Mouse (Mus musculus) granulocyte monocyte progenitor cell, adult 5-6 weeks (primary cell): Measurements from ENCODE around the gene Manf. TPM values are rescaled to one million over a fixed set of nuclear protein-coding genes. Genes with fewer than 3 reads are reported as not detected.

Experiments used
- ATAC-seq: replicated peaks from 2 replicates; pipeline ENCODE4 v1.8.0; 2016; ENCODE audit warnings: mild to moderate bottlenecking, moderate TSS enrichment, inconsistent platforms; ENCODE audit not compliant: poor library complexity, severe bottlenecking
- total RNA-seq, 2 experiments: library from RNA; stranded (forward) in 1 of 2; stranded (reverse) in 1 of 2; fragments of 200-712, 200-1000 nt in 1 of 2; fragments of >200 nt in 1 of 2; fragmentation: Nextera tagmentation in 1 of 2; gene quantifications; 2 replicates each; pipeline ENCODE4 v1.2.3; 2014 to 2017

The Manf gene
- total RNA-seq, 2 experiments from 2014 or later = 480 to 526 TPM

DNA sequence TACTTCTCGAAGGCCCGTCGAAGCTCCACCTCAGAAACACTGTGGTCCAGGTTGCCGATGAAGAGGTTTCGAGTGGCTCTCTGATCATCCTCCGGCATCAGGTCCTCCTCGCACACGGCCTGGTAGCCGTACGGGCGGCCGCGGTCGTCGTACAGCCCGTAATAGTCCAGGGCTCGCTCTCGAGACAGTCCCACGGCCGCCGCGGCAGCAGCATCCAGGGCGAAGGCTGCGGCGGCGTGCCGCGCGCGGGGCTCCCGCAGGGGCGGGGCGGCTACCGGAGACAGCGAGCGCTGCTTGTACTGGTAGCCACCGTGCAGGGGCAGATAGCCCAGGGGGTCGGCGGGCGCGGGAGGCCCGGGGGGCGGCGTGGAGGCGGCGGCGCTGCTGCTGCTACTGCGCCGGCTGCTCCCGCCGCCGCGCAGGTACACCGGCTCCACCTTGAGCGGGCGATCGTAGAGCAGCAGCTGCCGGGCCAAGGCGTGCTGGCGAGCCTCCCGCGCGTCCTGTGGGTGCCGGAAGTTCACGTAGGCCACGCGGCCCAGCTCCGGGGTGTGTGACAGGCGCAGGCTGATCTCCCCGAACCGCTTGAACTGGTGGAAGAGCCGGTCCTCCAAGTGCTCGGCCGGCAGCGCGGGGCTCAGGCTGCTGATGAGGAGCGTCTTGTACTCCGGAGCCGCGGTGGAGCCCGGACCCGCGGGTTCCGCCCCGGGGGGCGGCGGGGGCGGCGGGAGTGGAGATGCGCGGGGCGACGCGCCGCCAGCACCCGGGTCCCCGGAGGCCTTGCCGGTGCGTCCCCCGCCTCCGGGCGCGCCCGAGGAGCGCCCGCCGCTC is 5.7 kb downstream of the Manf start:
- ATAC-seq = peak; percentile 7; the same call in 1 of the 2 replicates

DNA sequence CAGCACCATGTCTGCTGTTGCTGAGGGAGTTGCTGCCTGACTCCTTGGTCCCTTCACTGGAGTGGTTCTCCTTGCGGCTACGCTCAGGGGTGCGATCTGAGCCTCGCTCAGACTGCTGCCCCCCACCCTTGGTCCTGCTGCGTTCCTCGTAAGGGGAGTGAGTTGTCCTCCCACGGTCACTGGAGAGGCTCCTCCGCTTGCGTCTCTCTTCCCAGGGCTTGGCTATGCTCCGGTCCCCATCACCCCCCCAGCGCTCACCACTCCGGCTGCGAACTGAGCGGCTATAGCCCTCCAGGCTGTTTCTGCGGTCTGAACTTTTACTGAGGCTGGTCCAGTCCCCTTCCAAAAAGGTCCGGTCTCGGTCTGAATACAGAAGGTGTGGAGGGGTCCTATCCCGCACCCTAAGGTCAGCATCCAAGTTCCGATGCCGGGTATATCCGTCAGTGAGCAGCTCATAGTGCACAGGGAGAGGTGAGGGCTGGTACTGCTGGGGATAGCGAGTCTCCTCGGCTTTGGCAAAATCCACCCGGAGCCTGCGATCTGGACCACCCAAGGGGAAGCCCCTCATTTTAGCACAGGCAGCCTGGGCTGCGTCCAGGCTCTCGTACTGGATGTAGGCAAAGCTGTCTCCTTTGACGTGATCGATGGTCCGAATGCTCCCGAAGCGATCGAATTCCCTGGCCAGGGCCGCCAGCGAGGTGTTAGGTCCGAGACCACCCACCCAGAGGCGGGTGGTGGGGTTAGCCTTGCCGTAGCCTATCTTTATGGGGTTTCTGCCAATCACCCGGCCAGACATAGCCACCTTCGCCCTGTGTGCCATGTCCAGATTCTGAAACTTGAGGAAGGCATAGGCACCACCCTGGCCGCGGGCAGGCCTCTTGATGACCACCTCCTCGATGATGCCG is 6.5 kb downstream of the Manf start:
- ATAC-seq = no peak

GRCm38 (mm10) chr9:106884306-106884705 is 7.5 kb downstream of the Manf start:
- ATAC-seq = no peak

- ATAC-seq = no peak
These were observed 8.7 kb downstream of the Manf start for GRCm38 (mm10) chr9:106883085-106883484.

DNA sequence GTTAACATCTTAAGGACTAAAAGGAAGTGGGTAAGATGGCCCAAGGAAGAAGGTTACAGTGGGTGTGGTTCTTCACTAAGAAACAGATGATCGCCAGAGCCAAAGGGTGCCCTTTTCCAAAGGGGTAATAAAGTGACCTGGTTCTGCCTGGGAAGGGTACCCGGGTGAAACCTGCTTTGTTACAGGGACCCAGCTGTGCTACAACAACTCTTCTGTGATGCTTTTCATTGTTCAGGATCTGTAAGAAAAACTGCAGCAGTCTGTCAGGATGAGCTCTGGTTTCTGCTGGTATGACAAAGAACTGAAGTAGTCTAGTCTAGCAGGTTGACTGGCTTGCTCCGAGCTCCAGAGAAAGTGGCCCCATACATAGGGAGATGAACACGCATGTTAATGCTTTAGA is 9.6 kb downstream of the Manf start:
- ATAC-seq = peak; percentile 40

DNA sequence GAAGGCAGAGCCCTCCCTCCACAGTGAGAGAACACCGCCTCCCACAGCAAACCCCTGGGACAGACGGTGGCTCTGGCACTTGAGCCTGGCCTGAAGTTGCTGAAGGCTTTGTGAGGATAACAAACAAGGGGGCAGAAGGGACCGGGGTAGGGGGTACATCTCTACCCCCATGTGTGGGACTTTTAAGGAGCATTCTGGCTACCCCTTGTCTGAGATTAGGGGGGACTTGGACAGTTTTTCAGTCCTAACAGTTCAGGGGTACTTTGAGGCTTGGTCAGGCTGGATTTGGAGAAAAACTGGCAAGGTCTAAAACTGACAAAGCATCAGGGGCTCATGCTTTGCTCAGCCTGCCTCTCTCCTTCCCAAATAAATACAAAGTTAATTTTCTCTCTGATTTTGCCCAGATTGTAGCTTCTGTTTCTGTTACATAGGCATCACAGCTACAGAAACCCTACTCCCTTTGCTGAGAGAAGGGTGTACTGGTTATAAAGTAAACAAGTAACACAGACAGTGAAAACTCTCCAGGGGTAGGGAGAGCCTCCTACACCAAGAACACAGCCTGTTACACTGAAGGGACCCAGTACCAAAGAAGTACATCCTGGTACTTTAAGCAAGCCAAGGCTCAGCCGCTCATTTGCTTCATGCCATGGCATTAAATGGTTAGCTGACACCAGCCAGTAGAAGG is 10.6 kb downstream of the Manf start:
- ATAC-seq = no peak

DNA sequence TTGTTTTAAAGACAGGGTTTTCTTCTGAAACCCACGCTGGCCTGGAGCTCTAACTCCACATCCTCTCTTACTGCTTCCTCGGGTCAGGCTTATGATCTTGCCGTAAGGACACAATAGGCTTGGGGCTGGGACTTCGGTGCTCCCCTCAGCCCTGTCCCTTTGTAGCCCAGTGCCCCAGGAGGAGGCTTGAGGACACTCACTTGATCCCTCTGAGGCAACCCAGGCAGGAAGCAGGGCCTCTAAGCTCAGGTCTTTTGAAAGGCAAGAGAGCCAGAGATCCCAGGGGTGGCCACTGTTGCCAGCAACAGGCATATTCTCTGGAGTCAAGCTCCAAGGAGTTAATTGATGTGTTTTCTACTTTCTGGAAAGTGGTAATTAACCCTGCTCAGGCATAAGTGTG is 12.3 kb downstream of the Manf start:
- ATAC-seq = no peak

- ATAC-seq = no peak
These were observed 15.1 kb downstream of the Manf start for GRCm38 (mm10) chr9:106876666-106877065.

DNA sequence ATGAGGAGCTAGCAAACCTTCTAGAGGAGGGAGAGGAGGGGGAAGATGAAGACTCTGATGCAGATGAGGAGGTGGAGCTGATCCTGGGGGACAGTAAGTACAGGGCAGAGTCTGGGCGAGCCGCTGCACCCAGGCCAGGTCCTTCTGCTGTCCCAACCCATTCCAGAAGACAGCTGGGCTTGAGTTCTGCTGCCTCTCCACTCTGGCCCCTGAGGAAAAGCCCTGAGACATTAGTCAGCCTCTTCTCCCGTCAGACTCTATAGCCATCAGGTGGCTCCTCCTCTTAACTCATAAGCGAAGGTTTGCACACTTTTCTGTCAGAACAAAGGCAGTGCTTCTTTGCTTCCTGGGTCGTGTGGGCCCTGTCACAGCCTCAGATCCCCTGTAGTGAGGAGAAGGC is 17.6 kb downstream of the Manf start:
- ATAC-seq = no peak

DNA sequence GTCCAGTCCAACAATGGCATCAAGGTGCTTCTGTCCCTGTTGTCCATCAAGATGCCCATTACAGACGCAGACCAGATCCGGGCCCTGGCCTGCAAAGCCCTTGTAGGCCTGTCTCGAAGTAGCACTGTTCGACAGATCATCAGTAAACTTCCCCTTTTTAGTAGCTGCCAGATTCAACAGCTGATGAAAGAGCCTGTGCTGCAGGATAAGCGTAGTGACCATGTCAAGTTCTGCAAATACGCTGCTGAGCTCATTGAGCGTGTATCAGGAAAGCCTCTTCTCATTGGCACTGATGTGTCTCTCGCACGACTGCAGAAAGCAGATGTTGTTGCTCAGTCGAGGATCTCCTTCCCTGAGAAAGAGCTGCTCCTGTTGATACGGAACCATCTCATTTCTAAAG is 33.7 kb downstream of the Manf start:
- peak; percentile 80 for ATAC-seq

DNA sequence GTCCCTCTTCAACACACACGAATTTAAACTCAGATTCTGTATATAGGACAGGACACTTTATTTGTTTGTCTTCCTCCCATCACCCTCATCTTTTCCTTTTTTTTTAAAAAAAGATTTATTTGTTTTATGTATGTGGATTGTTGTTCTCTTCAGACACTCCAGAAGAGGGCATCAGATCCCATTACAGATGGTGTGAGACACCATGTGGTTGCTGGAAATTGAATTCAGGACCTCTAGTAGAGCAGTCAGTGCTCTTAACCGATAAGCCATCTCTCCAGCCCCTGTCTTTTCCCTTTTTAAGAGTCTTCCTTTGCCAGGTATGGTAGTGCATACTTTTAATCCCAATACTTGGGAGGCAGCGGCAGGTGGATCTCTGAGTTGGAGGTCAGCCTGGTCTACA is 35.1 kb downstream of the Manf start:
- no peak for ATAC-seq

DNA sequence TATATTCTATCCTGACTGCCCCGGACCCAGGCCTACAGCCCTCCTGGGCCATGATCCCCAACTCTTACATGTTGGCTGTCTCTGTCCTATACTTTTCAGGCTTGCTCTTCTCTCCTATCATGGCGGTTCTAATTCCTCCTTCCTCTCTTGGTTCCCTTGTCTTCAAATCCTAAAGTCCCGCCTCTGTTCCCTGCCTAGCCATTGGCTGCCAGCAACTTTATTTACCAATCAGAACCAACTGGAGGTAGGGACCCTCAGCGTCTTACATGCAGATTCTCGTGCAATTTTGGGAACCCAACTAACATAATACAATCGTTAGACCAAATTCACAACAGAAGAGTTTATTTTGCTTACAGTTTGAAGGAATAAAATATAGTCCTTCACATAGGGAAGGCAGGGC is 49.0 kb downstream of the Manf start:
- no peak for ATAC-seq

- no peak for ATAC-seq
These were observed 51.2 kb downstream of the Manf start for GRCm38 (mm10) chr9:106840569-106840968.

- peak; percentile 68 for ATAC-seq
These were observed 69.2 kb downstream of the Manf start for GRCm38 (mm10) chr9:106822381-106823104.

- peak; percentile 86 for ATAC-seq
These were observed 70.0 kb downstream of the Manf start, which contains the start of gene Dcaf1 for GRCm38 (mm10) chr9:106821618-106822380. Gene Dcaf1, plus strand, starts transcription at chr9:106821874.

- no peak for ATAC-seq
These were observed 70.6 kb downstream of the Manf start for GRCm38 (mm10) chr9:106821050-106821617.

GRCm38 (mm10) chr9:106819201-106819600 is 72.6 kb downstream of the Manf start:
- 0 out of 2 replicates have a peak, but pooled peaks have one; percentile 20 for ATAC-seq

- ATAC-seq = no peak
These were observed 73.6 kb downstream of the Manf start for GRCm38 (mm10) chr9:106818191-106818590.

GRCm38 (mm10) chr9:106806503-106806902 is 85.3 kb downstream of the Manf start:
- ATAC-seq = no peak
